Mouse (Mus musculus) left cerebral cortex, postnatal 10 days (tissue): Measurements from ENCODE around the gene Lgmn. TPM values are rescaled to one million over a fixed set of nuclear protein-coding genes. Genes with fewer than 3 reads are reported as not detected.
A peak's percentile ranks its signal among the peaks of the same experiment; 100 is the strongest.

ENCODE experiments used
- DNase-seq, 2 experiments: peaks; one replicate each; pipeline ENCODE4 v3.0.0; 2021 to 2022; ENCODE audit warnings: low spot score in 2 of 2, mixed read lengths in 1 of 2; ENCODE audit errors: extremely low spot score in 1 of 2
- intact Hi-C: fragments of 180-260 bp; cut with DNase I; formaldehyde crosslinking; loops from one replicate; pipeline ENCODE4 v1.15.1; 2025
- total RNA-seq, 2 experiments: library from RNA; stranded (reverse); gene quantifications; 2 replicates each; pipeline ENCODE4 v1.2.3; 2021

Gene Lgmn
- total RNA-seq, 2 experiments from 2014 or later, result 118 to 124 TPM

DNA sequence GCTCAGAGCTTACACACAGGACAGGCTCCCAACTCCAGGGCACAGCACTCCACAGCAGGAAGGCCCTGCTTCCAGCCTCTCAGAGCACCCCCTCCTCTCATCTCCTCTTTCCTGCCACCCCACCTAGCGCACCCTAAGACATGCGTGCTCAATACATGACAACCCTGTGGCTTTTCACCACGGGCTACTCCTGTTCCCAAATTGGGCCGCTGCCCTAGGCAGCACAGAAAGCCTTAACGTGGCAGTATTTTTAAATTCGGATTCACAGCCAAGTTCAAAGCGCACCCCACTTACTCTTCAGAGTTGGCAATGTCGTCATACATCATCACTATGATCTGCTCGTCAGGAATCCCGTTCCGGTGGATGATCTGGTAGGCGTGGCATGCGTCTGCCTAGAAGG is 26.4 kb downstream of the Lgmn start:
- intact Hi-C loops, result no loop called here
- DNase-seq, result peak in 1 of 2 experiments; percentile 15

DNA sequence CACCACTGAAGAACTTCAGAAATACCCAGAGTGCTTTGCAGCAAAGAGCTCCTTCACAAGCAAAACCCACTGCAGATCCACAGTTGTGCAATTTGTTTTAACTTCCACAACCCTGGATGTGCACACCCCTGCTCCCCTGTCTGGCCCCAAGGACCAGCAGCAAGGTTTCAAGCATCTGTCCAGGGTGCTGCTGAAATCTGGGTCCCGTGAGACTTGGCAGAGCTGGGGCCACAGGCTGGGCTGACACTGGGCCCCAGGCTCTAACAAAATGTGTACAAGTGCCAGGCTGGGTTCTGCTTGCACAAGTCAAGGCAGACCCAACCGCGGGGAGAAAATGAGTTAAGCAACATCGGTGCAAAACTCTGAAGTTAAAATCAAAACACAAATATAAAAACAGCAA is 41.0 kb downstream of the Lgmn start:
- intact Hi-C loops, result loop anchor here (5.0 kb wide), 1 partner anchor 319 kb away; no protein-coding TSS in a partner anchor
- no peak for DNase-seq

DNA sequence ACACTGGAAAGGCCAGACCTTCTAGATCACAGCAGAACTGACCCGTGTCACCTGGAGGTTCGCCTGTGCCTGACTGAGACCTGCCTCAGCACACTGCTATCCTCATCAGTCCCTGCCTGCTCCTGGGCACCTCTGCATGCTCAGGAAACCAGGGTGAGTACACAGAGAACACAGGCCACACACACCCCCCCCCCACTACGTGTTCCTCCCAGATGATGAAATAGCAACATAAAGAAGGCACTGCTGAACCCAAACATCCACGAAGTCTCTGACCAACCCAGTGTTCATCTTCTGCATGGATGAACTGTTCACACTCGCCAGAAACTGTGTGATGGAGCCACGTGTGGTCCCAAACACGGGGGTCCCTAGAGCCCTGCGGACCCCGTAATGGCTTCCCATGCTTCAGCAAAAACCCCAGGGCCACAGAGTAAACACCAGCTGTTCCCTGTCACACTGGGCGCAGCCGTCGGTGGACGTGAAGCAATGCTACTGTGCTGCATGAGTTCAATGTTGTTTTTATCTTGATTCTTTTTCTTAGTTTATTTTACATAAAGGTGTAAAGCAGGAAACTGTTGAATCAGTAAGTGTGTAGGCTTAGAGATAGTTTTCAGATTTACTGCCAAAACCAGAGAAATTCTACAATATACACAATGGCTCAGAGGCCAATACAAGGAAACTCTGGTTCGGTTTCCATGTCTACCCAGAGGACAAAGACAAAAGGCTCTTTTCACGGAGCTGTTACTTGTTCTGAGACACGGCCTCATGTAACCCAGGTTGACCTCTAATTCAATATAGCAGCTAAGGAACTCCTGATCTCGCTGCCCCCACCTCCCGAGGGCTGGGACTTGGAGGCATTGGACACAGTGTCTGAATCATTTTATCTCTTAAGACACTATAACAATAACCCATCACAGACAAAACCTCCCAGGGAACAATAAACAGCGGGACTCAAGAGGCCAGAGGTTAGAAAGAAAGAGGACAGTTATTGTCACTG is 43.3 kb downstream of the Lgmn start:
- DNase-seq, result peak in 1 of 2 experiments; percentile 48
- intact Hi-C loops, result loop anchor here (5.0 kb wide), 1 partner anchor 321 kb away; no protein-coding TSS in a partner anchor

DNA sequence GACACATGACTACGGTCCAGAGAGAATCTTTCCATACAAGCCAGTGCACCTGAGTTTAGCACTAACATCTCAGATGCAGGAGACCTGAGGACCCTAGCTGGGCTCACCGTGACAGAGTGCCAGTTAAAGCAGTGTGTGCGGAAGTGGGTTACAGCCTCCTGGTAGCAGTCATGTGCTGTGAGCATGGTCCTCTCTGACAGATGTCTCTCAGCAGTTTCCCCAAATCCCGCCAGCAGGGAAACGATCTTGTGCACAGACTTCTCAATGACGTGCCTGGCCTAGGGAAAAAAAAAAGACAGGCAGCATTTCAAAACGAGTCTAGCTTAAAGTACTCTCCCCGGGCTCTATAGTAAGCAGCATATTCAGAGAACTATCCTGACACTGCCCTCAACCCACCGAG is 44.1 kb downstream of the Lgmn start:
- peak in 1 of 2 experiments; percentile 38 for DNase-seq
- intact Hi-C loops, result loop anchor here (5.0 kb wide), 1 partner anchor 322 kb away; no protein-coding TSS in a partner anchor

DNA sequence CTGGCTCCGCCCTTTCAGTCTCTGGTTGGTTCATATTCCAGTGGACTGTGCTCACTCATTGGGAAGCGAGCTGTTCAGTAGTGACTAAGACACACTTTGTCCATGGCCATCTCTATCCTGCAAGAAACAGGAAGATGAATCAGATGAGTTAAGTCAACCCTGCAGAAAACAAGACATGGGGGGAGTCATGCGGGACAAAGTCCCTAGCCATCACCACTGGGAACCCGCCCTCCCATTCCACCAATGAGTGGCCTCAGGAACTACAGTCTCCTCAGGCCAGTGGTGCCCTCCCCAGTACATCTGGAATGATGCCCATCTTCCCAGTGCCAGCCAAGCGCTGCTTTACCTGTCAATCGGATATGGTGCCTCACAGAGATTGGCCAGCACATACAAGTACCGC is 45.1 kb downstream of the Lgmn start:
- intact Hi-C loops, result no loop called here

DNA sequence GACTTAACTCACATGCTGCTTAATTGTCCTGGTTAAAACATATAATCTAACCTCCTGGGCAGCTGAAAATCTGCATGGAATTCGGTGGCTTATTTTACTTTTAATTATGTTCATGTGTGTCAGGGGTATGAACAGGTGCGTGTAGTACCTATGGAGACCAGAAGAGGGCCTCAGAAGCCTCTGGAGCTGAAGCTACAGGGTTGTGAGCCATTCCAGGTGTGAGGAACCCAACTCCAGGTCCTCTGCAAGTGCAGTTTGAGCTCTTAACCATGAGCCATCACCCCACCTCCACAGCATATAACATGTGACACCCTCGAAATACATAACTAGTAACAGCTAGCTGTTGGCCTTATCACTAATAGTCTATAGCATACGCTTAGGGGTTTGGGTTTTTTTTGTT is 47.6 kb downstream of the Lgmn start:
- DNase-seq, result peak in 1 of 2 experiments; percentile 39
- intact Hi-C loops, result loop anchor here (2.0 kb wide), 1 partner anchor 69 kb away; no protein-coding TSS in a partner anchor

More for the DNA sequence above, 45.1 kb downstream of the Lgmn start:
- peak in 1 of 2 experiments; percentile 29 for DNase-seq

DNA sequence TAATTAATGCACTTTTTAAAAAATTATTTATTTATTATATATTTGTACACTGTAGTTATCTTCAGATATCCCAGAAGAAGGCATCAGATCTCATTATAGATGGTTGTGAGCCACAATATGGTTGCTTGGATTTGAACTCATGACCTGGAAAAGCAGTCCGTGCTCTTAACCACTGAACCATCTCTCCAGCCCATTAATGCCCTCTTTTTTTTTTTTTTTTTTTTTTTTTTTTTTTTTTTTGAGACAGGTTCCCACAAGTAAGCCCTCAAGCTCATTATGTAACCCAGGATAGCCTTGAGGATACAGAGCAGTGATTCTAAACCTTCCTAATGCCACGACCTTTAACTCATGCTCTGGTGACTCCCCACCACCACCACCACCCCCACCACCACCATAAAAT is 48.5 kb downstream of the Lgmn start:
- intact Hi-C loops, result no loop called here
- no peak for DNase-seq

DNA sequence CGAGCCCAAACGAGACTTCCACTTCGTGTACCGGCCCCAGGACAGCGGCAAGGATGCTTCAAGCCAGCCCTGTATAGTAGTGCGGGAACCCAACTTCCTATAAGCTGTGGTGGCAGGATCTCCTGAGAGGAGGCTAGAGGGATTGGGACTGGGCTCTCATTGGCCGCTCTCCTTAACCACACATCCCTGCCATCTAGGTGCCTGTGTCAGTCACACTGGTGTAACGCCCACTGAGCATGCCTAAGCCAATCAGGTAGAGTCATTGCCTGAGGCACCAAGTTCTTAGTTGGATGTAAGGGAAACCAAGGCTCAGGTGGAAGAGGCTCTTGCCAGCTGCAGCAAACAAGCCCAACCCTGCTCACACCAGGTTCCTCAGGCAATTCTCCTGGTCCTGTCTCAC is 49.6 kb downstream of the Lgmn start:
- intact Hi-C loops, result no loop called here
- DNase-seq, result no peak

DNA sequence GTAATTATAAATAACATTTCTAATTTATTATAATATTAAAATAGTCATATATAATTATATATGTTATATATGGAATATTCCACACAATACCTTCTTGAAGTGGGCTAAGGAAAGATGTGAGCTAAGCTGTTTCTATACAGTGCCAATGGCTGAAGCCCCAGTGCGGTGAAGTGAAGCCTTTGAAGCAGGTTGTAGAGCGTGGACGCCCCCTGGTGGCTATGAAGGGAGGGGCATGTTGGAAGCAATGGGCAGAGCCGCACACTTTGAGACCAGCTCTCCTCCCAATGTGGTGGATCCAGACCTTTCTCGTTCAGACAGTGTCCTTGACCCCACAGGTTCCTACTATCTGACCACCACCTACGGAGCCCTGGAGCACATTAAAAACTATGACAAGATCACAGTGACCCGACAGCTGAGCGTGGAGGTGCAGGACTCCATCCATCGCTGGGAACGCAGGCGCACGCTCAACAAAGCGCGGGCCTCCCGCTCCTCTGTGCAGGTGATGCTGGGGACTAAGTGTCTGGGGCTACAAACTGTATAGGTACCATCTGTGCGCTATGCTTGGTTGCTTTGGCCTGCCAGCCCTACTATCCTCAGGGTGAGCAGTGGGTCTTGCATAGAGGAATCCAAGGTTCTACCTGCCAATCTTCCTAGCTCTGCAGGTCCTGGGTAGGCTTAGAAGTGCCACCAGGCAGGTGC is 52.2 kb downstream of the Lgmn start:
- DNase-seq, result peak; percentile 84 to 89
- intact Hi-C loops, result loop anchor here (5.0 to 10.0 kb wide), 2 partner anchors 253 to 400 kb away; no protein-coding TSS in a partner anchor

DNA sequence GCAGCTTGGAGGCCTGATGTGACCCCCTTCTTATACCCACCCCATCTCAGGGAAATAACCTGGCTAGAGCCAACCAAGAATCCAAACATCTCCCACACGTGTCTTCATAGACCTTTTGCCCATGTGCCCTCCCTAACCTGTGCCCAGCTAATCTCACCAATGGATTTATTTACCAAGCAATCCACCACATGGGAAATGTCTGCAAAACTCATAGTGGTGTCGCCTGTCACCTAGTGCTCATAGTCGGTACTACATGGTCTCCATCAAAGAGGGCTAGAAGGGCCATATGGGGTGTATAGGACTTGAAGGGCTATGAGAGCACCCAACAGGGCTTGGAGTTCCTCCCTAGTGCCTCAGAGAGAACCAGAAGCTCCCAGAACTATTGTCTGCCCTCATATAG is 54.8 kb downstream of the Lgmn start:
- peak; percentile 40 to 45 for DNase-seq
- intact Hi-C loops, result loop anchor here (5.0 to 10.0 kb wide), 3 partner anchors 133 to 398 kb away; no protein-coding TSS in a partner anchor

DNA sequence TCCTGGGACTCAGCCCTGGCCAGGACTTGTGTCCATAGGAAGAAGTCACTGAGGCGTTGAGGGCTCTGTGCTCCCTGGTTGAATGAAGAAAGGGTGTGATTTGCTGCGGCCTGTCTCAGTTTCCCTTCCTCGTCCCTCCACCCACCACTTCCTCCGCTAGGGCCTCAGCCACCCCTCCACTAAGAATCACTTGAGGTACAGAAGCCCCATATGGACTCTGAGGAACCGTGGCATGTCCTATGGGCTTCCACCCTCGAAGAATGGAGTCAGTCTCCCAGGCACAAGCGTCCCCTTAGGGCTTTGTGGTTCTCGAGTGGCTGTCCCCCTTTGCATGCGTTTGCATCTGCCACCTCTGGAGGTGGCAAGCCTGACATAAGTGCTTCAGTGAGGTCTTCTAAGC is 56.3 kb downstream of the Lgmn start:
- no peak for DNase-seq
- intact Hi-C loops, result loop anchor here (5.0 to 10.0 kb wide), 2 partner anchors 131 to 248 kb away; no protein-coding TSS in a partner anchor

DNA sequence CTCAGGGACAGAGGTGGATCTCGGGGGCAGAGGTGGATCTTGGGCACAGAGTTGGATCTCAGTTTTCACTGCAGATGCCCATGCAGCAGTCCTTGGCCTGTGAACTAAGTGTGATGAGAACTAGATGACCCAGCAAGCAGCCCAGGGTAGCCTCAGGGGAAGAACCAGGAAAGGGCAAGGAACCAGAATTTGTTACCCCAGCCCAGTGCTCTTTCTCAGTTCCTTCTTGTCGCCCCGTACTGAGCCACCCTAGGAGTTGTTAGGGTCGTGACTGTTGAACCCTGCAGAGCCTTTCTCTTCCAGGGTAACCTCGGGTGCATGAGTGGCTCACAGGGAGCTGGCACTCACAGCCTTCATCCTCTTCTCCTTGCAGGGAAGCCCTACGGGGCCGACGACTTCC is 57.4 kb downstream of the Lgmn start:
- DNase-seq, result no peak
- intact Hi-C loops, result loop anchor here (5.0 to 10.0 kb wide), 2 partner anchors 130 to 247 kb away; no protein-coding TSS in a partner anchor

DNA sequence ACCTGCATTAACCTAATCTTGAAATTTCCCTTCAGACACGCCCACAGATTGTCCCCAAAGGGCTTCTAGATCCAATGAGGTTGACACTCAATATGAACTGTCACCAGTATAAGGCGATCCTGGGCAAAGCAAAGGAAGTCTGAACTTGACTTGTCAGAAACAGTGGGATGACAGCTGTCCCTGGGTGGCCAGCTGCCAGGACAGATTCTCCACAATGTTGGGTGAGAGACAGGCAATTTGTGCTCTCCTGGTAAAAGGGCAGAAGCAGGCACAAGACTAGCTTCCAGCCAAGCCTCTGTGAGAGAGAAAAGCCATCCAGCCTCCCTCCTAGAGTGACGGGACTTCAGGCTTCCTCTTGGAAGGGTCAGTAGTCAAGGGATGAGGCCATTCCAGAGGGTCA is 67.3 kb downstream of the Lgmn start:
- no peak for DNase-seq
- intact Hi-C loops, result no loop called here

DNA sequence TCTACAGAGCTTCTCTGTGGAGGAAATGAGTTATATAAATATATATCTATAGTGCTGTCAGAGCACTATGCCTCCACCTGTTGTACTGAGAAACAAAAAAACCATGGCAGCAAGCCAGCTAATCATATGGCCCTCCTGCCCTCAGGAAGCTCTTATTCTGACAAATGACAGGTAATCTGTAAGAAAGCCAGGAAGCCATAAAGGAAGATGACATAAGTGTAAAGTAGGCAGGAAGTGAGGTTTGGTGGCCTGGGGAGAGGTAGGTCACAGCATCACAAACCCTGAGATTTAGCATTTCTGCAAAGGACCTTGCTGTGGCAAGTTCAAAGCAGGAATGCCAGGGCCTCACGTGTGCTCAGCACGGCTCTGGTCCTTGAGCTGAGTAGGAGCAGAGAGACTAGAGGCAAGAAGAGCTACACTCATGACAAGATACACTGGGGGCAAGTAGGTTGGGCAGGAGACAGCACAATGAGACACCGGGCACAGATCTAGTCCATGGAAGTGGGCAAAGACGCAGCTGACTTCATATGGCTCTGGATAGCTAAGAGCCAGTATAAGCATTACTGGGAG is 68.6 kb downstream of the Lgmn start:
- no peak for DNase-seq
- intact Hi-C loops, result no loop called here

DNA sequence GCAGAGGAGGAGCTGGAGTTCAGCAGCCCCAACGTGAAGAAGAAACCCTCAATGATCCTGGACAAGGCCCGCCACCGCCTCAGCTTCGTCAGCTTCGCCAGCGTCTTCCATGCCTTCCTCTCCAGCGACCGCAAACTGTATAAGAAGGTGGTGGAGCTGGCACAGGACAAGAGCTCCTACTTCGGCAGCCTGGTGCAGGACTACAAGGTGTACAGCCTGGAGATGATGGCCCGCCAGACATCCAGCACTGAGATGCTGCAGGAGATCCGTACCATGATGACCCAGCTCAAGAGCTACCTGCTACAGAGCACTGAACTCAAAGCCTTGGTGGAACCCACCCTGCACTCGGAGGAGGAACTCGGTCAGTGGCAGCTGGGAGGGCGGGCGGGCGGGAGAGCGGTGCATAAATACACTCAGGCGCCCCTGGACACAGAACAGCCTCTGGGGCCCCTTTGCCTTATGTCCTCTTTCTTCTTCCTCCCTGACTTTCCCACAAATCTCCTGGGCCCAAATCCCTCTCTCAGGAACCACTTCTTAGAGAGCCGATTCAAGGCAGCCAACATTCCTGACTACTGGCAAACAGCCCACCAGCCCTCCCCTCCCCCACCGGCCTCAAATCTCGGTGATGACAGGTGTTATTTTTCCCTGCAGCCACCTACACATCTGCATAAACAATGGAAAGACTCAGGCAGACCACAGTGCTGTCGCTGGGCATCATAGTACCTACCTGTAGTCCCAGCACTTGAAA is 70.0 kb downstream of the Lgmn start:
- peak in 1 of 2 experiments; percentile 28 for DNase-seq
- intact Hi-C loops, result no loop called here

DNA sequence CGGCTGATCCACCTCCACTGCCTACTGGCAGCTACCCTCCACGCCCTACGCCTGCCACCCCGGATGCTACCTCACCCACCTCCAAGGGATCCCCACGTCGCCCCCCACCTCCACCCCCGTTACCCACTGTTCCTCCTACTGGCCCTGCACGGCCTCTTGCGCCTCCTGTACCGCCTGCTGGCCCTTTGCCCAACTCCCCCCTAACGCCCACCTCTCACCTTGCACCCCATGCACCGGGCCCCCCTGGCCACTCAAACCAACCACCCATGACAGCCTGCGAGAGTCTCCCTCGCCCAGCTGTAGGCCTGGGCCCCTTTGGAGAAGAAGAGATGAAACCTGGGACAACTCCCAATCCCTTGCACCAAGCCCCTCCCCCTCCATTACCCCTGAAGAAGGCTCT is 71.1 kb downstream of the Lgmn start:
- peak in 1 of 2 experiments; percentile 41 for DNase-seq
- intact Hi-C loops, result no loop called here

DNA sequence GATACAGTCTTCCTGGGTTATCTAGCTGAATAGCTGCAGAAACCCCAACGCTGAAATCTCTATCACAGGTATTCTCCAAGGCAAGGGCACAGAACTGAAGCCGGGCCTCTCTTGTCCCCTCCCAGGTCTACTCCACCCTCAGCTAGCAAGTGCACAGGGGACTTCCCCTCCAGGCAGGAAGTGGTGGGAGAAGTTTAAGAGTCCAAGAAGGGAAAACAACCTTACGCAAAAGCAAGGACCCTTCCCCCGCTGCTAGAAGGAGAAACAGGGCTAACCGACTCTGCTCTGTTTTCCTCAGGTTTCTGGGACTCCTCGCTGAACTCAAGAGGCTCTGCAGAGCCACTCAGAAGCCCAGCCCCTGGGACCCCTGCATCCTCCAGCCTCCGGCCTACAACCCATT is 71.5 kb downstream of the Lgmn start:
- intact Hi-C loops, result no loop called here
- DNase-seq, result peak in 1 of 2 experiments; percentile 24

DNA sequence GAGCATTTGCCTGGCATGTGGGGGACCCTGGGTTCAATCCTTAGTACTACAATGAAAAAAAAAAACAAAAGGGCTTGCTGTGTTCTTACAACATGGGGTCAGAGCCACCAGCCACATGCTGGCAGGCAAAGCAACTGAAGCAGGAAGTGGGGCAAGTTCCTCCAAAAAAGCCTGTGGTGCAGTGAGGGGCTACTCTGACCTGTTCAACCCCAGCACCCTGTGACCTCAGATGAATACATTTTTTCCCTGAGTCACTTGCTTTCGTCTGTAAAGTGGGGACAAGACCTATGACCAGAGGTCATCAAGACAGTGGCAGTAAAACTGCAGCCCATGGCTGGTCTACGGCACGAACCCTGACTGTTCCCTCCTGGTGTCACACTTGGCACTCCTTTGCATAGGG is 72.5 kb downstream of the Lgmn start:
- intact Hi-C loops, result no loop called here
- DNase-seq, result no peak
